Mouse (Mus musculus) R1 (cell line): ENCODE measurements around the gene Krtap5-1.
"Not testable (repeated sequence)": the region's sequence is repeated elsewhere in the genome, so short reads cannot be mapped to it uniquely, and the experiment has no call there.

ENCODE experiments used
- DNase-seq: peaks from one replicate; pipeline ENCODE4 v3.0.0-alpha.2; 2018; ENCODE audit warnings: low read depth, low spot score

The Krtap5-1 gene

GRCm38 (mm10) chr7:142296108-142296507 is 810 bp downstream of the Krtap5-1 start:
- not testable (repeated sequence) for DNase-seq

- DNase-seq = no peak
Observed at GRCm38 (mm10) chr7:142295418-142295817, 1.5 kb downstream of the Krtap5-1 start.

GRCm38 (mm10) chr7:142293851-142294250 is 3.1 kb downstream of the Krtap5-1 start:
- peak; percentile 36 for DNase-seq

DNA sequence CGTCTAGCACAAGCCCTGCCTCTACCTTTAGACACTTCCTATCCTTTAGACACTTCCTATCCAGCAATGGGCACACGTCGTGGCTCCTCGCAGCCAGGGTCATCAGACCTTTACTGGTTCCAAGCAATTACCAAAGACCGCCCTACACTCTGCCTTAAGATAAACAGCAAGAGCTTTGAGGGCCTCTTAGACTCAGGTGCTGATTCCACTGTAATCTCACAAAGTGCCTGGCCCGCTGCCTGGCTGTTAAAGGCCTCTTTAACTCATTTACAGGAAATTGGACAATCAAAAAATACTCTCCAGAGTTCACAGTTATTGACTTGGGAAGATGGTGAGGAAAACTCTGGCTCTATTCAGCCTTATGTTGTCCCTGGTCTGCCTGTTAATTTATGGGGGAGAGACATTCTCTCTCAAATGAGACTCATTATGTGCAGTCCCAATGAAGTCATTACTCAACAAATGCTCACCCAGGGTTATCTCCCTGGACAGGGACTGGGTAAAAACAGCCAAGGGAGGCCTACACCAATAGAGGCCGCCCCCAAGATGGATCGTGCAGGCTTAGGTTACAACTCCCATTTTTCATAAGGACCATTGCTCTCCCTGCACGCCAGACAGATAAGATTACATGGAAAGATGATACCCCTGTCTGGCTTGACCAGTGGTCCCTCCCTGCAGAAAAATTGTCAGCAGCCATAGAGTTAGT is 10.9 kb downstream of the Krtap5-1 start:
- DNase-seq = not testable (repeated sequence)

- DNase-seq = peak; percentile 6
Observed at GRCm38 (mm10) chr7:142285130-142285835, 11.6 kb downstream of the Krtap5-1 start.

DNA sequence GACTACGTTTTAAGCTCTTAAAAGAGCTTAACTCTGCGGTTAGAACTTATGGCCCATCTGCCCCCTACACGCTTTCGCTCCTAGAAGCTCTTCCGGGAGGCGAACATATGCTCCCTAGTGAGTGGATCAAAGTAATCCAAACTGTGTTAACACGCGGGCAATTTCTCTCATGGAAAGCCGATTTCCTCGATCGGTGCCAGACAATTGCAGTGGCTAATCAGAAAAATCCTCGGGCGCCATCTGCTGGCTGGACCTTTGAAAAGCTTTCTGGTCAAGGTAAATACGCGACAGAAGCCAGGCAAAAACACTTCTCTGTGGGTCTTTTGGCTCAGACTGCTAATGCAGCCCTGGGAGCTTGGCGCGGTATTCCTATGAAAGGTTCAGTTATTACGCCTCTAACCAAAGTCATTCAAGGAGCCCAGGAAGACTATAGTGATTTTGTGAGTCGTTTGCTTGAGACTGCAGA is 12.3 kb downstream of the Krtap5-1 start:
- DNase-seq = peak; percentile 95

- DNase-seq = peak; percentile 85
Observed at GRCm38 (mm10) chr7:142284023-142284591, 12.8 kb downstream of the Krtap5-1 start.

DNA sequence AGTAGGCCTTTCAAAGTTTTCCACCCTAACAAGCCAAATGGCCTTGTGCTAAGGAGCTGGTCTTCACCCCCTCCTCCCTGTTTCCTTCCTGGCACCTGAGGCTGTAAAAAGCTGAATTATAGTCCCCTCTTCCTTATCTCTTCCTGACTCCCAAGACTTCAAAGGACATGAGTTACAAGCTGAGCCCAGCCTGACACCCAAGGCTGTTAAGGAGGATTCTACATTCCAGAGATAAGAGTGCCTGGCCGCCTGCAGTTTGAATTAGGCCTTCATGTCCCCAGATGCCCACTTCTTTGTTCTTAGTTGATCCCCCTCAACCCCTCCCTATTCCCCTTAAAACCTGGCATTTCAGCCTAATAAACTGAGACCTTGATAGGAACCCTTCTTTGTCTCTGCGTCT is 14.1 kb downstream of the Krtap5-1 start:
- not testable (repeated sequence) for DNase-seq

DNA sequence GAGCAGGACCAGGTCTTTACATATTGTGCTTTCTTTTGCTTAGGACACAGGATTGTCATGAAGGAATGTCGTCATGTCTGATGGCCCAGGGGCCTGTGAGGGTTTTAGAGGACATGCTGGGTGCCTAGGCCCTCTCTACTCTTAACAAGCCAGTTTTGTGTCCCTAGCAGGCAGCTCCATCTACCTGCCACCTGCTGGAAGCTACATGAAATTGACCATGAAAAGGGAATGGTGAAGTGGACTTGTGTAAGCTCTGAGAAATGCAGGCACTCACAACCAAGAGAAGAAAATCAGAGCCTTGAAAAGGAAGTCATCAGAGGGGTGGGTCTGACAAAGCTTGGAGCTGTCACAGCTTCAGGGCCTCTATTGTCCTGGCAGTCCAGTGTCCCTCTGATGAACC is 17.6 kb downstream of the Krtap5-1 start:
- DNase-seq = peak; percentile 23

DNA sequence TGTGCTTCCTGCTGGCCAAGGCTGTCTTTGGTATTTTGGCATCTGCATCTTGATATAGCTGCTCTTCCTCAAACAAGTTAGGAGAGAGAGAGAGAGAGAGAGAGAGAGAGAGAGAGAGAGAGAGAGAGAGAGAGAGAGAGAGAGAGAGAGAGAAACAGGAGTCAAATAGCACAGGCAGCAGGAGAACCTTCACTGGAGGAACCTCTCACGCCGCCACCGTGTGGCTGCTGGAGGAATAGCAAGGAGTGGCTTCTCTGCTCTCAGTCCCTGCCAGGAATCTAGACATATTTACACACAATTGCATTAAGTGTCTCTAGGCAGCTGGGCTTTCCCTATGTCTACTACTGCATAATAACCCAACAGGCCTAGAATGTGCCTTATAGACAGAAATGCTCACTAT is 18.7 kb downstream of the Krtap5-1 start:
- DNase-seq = peak; percentile 30

- DNase-seq = not testable (repeated sequence)
Observed at GRCm38 (mm10) chr7:142274263-142274662, 22.7 kb downstream of the Krtap5-1 start, which contains the start of gene Gm4559. Gene Gm4559, minus strand, starts transcription at chr7:142274363.

- not testable (repeated sequence) for DNase-seq
Observed at GRCm38 (mm10) chr7:142258254-142258653, 38.7 kb downstream of the Krtap5-1 start, which contains the start of gene Gm2431. Gene Gm2431, minus strand, starts transcription at chr7:142258354.

DNA sequence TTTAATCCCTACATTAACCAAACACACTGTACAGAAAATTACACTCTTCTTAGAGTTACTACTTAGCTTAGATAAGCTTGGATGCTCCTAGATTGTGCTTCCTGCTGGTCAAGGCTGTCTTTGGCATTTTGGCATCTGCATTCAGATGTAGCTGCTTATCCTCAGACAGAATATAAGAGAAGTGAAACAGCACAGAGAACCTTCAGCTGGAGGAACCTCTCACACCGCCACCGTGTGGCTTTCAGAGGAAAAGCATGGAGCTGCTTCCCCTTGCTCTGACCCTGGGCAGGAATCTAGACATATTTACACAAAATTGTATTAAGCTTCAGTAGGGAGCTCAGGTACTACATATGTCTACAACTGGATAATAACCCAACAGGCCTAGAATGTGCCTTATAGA is 41.4 kb downstream of the Krtap5-1 start:
- DNase-seq = peak; percentile 34

DNA sequence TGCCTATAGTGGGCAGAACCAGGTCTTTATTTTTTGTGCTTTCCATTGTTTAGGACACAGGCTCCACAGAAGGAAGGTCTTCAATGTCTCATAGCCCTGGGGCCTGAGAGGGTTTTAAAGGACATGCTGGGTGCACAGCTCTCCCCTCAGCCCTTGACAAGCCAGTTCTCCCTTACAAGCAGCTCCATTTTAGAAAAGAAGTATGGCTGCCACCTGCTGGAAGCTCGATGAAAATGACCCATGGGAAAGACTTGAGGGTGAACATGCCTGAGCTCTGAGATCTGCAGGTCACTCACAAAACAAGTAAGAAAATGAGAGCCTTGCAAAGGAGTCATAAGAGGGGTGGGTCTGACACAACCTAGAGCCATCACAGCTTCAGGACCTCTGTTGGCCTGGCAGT is 47.1 kb downstream of the Krtap5-1 start:
- DNase-seq = peak; percentile 61
